Comparison of ENCODE assay signal across 28 mouse cellular contexts in genomic region chr3:144446081-144446634, GRCm38 (mm10).
DNase-seq lines count a peak whose midpoint lies in the region; ATAC-seq and TF ChIP-seq lines count a peak whose summit lies in the region.
"Had no signal": no experiment of that assay in that cellular context is flagged by ENCODE, and none has a peak within 500 bp of the region (broad histone marks: within the 10 kb centered on the region; RNA-seq: fewer than 3 reads in every experiment).

No protein-coding gene starts in this region.

- DNase-seq in heart, adult 11 months, result peak; percentile 8
- DNase-seq in heart, adult 2 months, result no peak
- peak; percentile 17 for DNase-seq in CD4-positive, CD25-positive, alpha-beta regulatory T cell, adult 2 months (ENCODE audit: low read depth, low spot score)
- DNase-seq in stomach, postnatal 0 days (ENCODE audit: low spot score), result peak; percentile 41
- DNase-seq in cerebellum, postnatal 36 days, result no peak
- DNase-seq in layer of hippocampus, adult 11-12 months (ENCODE audit: low spot score), result no peak
- DNase-seq: adrenal gland, adult 2 months; adrenal gland, postnatal 36 days; cerebellum, adult 2 months; cerebellum, postnatal 14 days; forebrain, postnatal 0 days; gastrocnemius, postnatal 10 days; kidney, adult 8-10 months; kidney, postnatal 4 days; lung, postnatal 4 days; right cerebral cortex, postnatal 4 days had no signal

- intact Hi-C loops in heart, adult 2 months (cut with DNase I), result no loop called here

- no peak overlapping the region for H3K27ac ChIP-seq in heart, adult 2 months
- no peak overlapping the region for H3K27ac ChIP-seq in intestine, embryonic 15.5 days
- no peak overlapping the region for H3K27ac ChIP-seq in stomach, postnatal 0 days (replicated peaks)
- H3K27ac ChIP-seq: embryonic facial prominence, embryonic 10.5 days; embryonic facial prominence, embryonic 15.5 days; forebrain, embryonic 12.5 days; heart, embryonic 10.5 days; heart, embryonic 15.5 days; hindbrain, embryonic 12.5 days; kidney, postnatal 0 days; limb, embryonic 12.5 days; liver, embryonic 14.5 days; midbrain, embryonic 13.5 days; neural tube, embryonic 13.5 days had no signal

- ATAC-seq in intestine, embryonic 15.5 days, result peak; percentile 80
- peak; percentile 85 for ATAC-seq in stomach, postnatal 0 days (ENCODE audit: low FRiP score, low TSS enrichment)
- ATAC-seq: forebrain, postnatal 0 days had no signal

- H3K9me3 ChIP-seq in intestine, embryonic 15.5 days, result no peaks in the 10 kb centered on the region
- no peaks in the 10 kb centered on the region for H3K9me3 ChIP-seq in stomach, postnatal 0 days (ENCODE audit: control insufficient read depth, low read length)
- H3K9me3 ChIP-seq: embryonic facial prominence, embryonic 10.5 days; embryonic facial prominence, embryonic 15.5 days; forebrain, embryonic 12.5 days; heart, embryonic 10.5 days; heart, embryonic 15.5 days; hindbrain, embryonic 12.5 days; limb, embryonic 12.5 days; midbrain, embryonic 13.5 days; neural tube, embryonic 13.5 days had no signal

- no peaks in the 10 kb centered on the region for H3K36me3 ChIP-seq in heart, adult 2 months (ENCODE audit: control insufficient read depth, insufficient read depth, low read length)
- H3K36me3 ChIP-seq in intestine, embryonic 15.5 days, result no peaks in the 10 kb centered on the region
- no peaks in the 10 kb centered on the region for H3K36me3 ChIP-seq in stomach, postnatal 0 days (ENCODE audit: control insufficient read depth, insufficient read depth, low read length)

- no peak overlapping the region for H3K4me3 ChIP-seq in heart, adult 2 months
- H3K4me3 ChIP-seq in intestine, embryonic 15.5 days (replicated peaks), result no peak overlapping the region
- H3K4me3 ChIP-seq in stomach, postnatal 0 days (ENCODE audit: low read depth, low read length), result no peak overlapping the region
- H3K4me3 ChIP-seq: embryonic facial prominence, embryonic 10.5 days; embryonic facial prominence, embryonic 15.5 days; forebrain, embryonic 12.5 days; heart, embryonic 10.5 days; heart, embryonic 15.5 days; hindbrain, embryonic 12.5 days; limb, embryonic 12.5 days; midbrain, embryonic 13.5 days; neural tube, embryonic 13.5 days had no signal

- no peak for TF ChIP-seq EP300 in heart, adult 2 months (IDR thresholded peaks at IDR 0.05; ENCODE audit: insufficient read depth, low read depth, low read length)
- no peak for TF ChIP-seq EP300 in stomach, postnatal 0 days (optimal IDR thresholded peaks at IDR 0.05)

- H3K4me1 ChIP-seq in heart, adult 2 months (ENCODE audit: control insufficient read depth, insufficient read depth, low read length), result no peaks in the 10 kb centered on the region
- H3K4me1 ChIP-seq in intestine, embryonic 15.5 days (replicated peaks), result no peaks in the 10 kb centered on the region
- no peaks in the 10 kb centered on the region for H3K4me1 ChIP-seq in stomach, postnatal 0 days (replicated peaks; ENCODE audit: control insufficient read depth, insufficient read depth)
- H3K4me1 ChIP-seq: embryonic facial prominence, embryonic 10.5 days; embryonic facial prominence, embryonic 15.5 days; forebrain, embryonic 12.5 days; hindbrain, embryonic 12.5 days; limb, embryonic 12.5 days; midbrain, embryonic 13.5 days; neural tube, embryonic 13.5 days had no signal

- TF ChIP-seq POLR2A in heart, adult 2 months (IDR thresholded peaks at IDR 0.05; ENCODE audit: insufficient read depth, low read depth, low read length), result no peak

- TF ChIP-seq CTCF in heart, adult 2 months (IDR thresholded peaks at IDR 0.05), result no peak
- no peak for TF ChIP-seq CTCF in stomach, postnatal 0 days (IDR thresholded peaks at IDR 0.05; ENCODE audit: low read depth)

- no peak overlapping the region for H3K4me2 ChIP-seq in intestine, embryonic 15.5 days (replicated peaks)
- no peak overlapping the region for H3K4me2 ChIP-seq in stomach, postnatal 0 days (replicated peaks; ENCODE audit: low read depth)
- H3K4me2 ChIP-seq: embryonic facial prominence, embryonic 15.5 days; forebrain, embryonic 12.5 days; heart, embryonic 15.5 days; hindbrain, embryonic 12.5 days; limb, embryonic 12.5 days; midbrain, embryonic 13.5 days; neural tube, embryonic 13.5 days had no signal

- H3K27me3 ChIP-seq in heart, adult 2 months (ENCODE audit: control insufficient read depth, insufficient read depth, low read length), result no peaks in the 10 kb centered on the region
- H3K27me3 ChIP-seq in intestine, embryonic 15.5 days (replicated peaks), result no peaks in the 10 kb centered on the region
- no peaks in the 10 kb centered on the region for H3K27me3 ChIP-seq in stomach, postnatal 0 days (ENCODE audit: control insufficient read depth, insufficient read depth, low read length)
- H3K27me3 ChIP-seq: embryonic facial prominence, embryonic 15.5 days; forebrain, embryonic 12.5 days; heart, embryonic 15.5 days; hindbrain, embryonic 12.5 days; limb, embryonic 12.5 days; midbrain, embryonic 13.5 days; neural tube, embryonic 13.5 days had no signal

- no peak overlapping the region for H3K9ac ChIP-seq in heart, adult 2 months (ENCODE audit: low read depth, low read length)
- H3K9ac ChIP-seq in intestine, embryonic 15.5 days, result no peak overlapping the region
- no peak overlapping the region for H3K9ac ChIP-seq in stomach, postnatal 0 days (ENCODE audit: low read length)
- H3K9ac ChIP-seq: embryonic facial prominence, embryonic 15.5 days; forebrain, embryonic 12.5 days; forebrain, postnatal 0 days; heart, embryonic 15.5 days; hindbrain, embryonic 12.5 days; limb, embryonic 12.5 days; liver, embryonic 14.5 days; midbrain, embryonic 13.5 days; neural tube, embryonic 13.5 days had no signal

- 93% methylated on average over 14 of the region's 14 CpGs for WGBS in heart, adult 2 months
- WGBS in intestine, embryonic 15.5 days, result 61% methylated on average over 14 of the region's 14 CpGs
- 62% methylated on average over 14 of the region's 14 CpGs for WGBS in stomach, postnatal 0 days

- H3K79me2 ChIP-seq in heart, adult 2 months (replicated peaks; ENCODE audit: control insufficient read depth, insufficient read depth, low read length), result no peaks in the 10 kb centered on the region

Comparison
In these comparisons a context has a peak if more than half of its experiments do, and no peak if none do; other contexts are left out.
1. DNase-seq: peak in heart, adult 11 months (single experiment), CD4-positive, CD25-positive, alpha-beta regulatory T cell, adult 2 months (single experiment) and stomach, postnatal 0 days (single experiment); none in heart, adult 2 months (0 of 2), cerebellum, postnatal 36 days (0 of 2) and layer of hippocampus, adult 11-12 months (single experiment).